Mouse (Mus musculus) liver, embryonic 13.5 days (tissue): ENCODE results near the gene Hcfc1. TPM values are rescaled to one million over a fixed set of nuclear protein-coding genes. Genes with fewer than 3 reads are reported as not detected.
A peak's percentile ranks its signal among the peaks of the same experiment; 100 is the strongest.

Experiments
- ATAC-seq: fragments of 200-750 bp; cut with Nextera tagmentation; 2 replicates; pipeline ENCODE4 v1.8.0; 2017; ENCODE audit warnings: low read depth, mild to moderate bottlenecking, moderate number of reproducible peaks, moderate library complexity
- DNase-seq: peaks from one replicate; pipeline ENCODE4 v3.0.0; 2022
- H3K27ac ChIP-seq: fragments of 300-500 bp; sonication (generic); 2 replicates; pipeline ENCODE4 v1.5.1; 2015; ENCODE audit warnings: moderate library complexity, mild to moderate bottlenecking, inconsistent platforms
- H3K27me3 ChIP-seq: fragments of 300-500 bp; sonication (generic); 2 replicates; pipeline ENCODE4 v1.6.1; 2015; ENCODE audit warnings: mild to moderate bottlenecking, inconsistent platforms
- H3K36me3 ChIP-seq: fragments of 300-500 bp; sonication (generic); 2 replicates; pipeline ENCODE4 v1.6.1; 2015; ENCODE audit warnings: mild to moderate bottlenecking, inconsistent platforms
- H3K4me1 ChIP-seq: fragments of 300-500 bp; sonication (generic); replicated peaks from 2 replicates; pipeline ENCODE4 v1.6.1; 2015; ENCODE audit warnings: inconsistent platforms
- H3K4me2 ChIP-seq: fragments of 300-500 bp; sonication (generic); 2 replicates; pipeline ENCODE4 v1.6.1; 2015; ENCODE audit warnings: inconsistent platforms, mild to moderate bottlenecking, moderate library complexity
- H3K4me3 ChIP-seq: fragments of 300-500 bp; sonication (generic); replicated peaks from 2 replicates; pipeline ENCODE4 v1.5.1; 2015; ENCODE audit warnings: mild to moderate bottlenecking, inconsistent platforms
- H3K9ac ChIP-seq: fragments of 300-500 bp; sonication (generic); 2 replicates; pipeline ENCODE4 v1.6.1; 2015; ENCODE audit warnings: mild to moderate bottlenecking, inconsistent platforms
- H3K9me3 ChIP-seq: fragments of 300-500 bp; sonication (generic); replicated peaks from 2 replicates; pipeline ENCODE4 v1.6.1; 2016; ENCODE audit warnings: inconsistent platforms
- WGBS: fragments of 180-500 bp; shearing (Covaris S2); methylation state at CpG from one replicate; pipeline ENCODE4 v1.1.7; 2015; ENCODE audit not compliant: insufficient replicate concordance; 5-methylcytosine and 5-hydroxymethylcytosine counted together
- polyA plus RNA-seq: library from polyadenylated mRNA; unstranded; fragments of >200 nt; fragmentation: Nextera tagmentation; extraction: Ambion mirVana; gene quantifications from 2 replicates; pipeline ENCODE4 v1.2.1, GENCODE M21; 2015

Hcfc1 gene
- polyA plus RNA-seq, 1 experiment from 2014 or later, result 34.9 TPM

- H3K9me3 ChIP-seq, result no peaks in the 10 kb centered on the region
- DNase-seq (peak; percentile 45), ATAC-seq (peak; percentile 60)
- peaks cover 31% of the 10 kb centered on the region for H3K4me1 ChIP-seq
- no peaks in the 10 kb centered on the region for H3K36me3 ChIP-seq
- no peaks in the 10 kb centered on the region for H3K27me3 ChIP-seq
- 29% methylated on average over 2 of the region's 2 CpGs for WGBS
- peak overlapping the region; percentile 55 for H3K4me2 ChIP-seq
- peak overlapping the region; percentile 61 for H3K9ac ChIP-seq
- peak overlapping the region; percentile 98 for H3K27ac ChIP-seq
- H3K4me3 ChIP-seq, result no peak overlapping the region
Measured at GRCm38 (mm10) chrX:73969729-73970128, 3.6 kb upstream of the Hcfc1 start.

- peak; percentile 28 for DNase-seq
- Histone ChIP-seq H3K27ac (peak overlapping the region; percentile 98), H3K4me3 (no peak overlapping the region), H3K27me3 (no peaks in the 10 kb centered on the region), H3K4me1 (peaks cover 36% of the 10 kb centered on the region), H3K36me3 (peaks cover 5% of the 10 kb centered on the region), H3K9me3 (no peaks in the 10 kb centered on the region), H3K4me2 (peak overlapping the region; percentile 55), H3K9ac (peak overlapping the region; percentile 61)
- 30% methylated on average over 1 of the region's 1 CpGs for WGBS
- peak; percentile 39 for ATAC-seq
Measured at GRCm38 (mm10) chrX:73969167-73969566, 3.0 kb upstream of the Hcfc1 start.

DNA sequence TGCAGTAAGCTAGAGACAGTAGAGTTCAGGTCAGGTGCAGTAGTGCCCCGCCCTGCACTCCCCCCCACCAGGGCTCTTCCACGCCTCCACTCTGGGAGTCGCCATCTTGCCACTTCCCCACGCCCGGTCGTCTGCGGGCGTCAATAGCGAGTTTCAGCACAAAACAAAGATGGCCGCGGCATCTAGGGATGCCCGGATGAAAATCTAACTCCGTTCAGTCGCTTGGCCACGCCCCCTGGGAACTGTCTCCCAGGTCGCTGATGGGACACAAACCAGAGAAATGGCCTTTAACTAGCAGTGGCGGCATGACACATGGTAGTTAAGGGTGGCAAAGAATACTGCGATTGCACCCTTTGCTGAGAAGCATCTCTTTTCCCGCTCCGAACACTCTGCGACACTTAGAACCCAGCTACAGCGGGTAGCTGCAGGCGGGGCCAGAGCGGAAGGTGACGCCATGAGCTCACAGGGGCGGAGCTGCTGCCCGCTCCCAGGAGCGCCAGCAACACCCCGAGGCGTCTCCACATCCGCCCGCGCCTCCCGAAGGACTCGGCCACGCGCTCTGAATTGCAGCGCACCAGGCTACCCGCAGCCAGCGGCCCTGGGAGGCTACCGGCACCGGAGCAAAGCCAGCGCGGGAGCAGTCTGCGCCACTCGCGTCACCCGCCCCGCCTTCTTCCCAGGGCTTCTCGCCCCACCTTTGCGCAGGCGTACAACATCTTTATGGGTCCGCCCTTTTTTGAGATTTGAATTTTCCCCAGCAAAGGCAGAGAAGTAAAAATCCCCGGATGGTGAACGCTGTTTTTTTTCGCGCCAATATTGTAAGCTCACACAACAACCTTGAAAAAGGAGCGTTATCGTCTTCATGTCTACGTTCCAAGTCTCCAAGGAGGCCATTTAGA lies 1.3 kb upstream of the Hcfc1 start:
- peak overlapping the region; percentile 98 for H3K27ac ChIP-seq
- H3K9ac ChIP-seq, result peak overlapping the region; percentile 88
- peak overlapping the region; percentile 83 for H3K4me3 ChIP-seq
- H3K36me3 ChIP-seq, result peaks cover 22% of the 10 kb centered on the region
- ATAC-seq (peak; percentile 72), DNase-seq (peak; percentile 83)
- H3K4me1 ChIP-seq, result peaks cover 50% of the 10 kb centered on the region
- H3K27me3 ChIP-seq, result no peaks in the 10 kb centered on the region
- H3K4me2 ChIP-seq, result peak overlapping the region; percentile 85
- H3K9me3 ChIP-seq, result no peaks in the 10 kb centered on the region
- WGBS, result 9% methylated on average over 60 of the region's 60 CpGs

DNA sequence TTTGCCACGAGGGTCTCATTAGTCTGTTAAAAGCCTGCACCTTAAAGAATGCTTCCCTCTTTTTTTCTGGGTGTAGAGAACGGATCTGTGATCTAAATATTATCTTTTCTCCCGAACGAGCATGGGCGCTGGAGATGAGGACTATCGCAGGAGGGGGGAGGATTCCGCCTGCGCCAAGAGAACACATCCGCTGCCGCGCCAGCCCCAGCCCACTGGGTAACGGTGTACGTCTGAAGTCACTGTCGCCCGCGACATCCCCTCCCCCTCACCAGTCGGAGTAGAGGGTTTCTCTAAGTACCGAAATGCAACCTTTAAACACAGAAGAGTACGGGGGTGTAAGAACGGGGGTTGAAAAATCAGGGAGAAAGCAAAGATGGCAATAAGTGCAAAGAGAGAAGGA lies 850 bp downstream of the Hcfc1 start:
- H3K4me2 ChIP-seq, result peak overlapping the region; percentile 85
- peaks cover 43% of the 10 kb centered on the region for H3K36me3 ChIP-seq
- peak overlapping the region; percentile 88 for H3K9ac ChIP-seq
- H3K27me3 ChIP-seq, result no peaks in the 10 kb centered on the region
- H3K27ac ChIP-seq, result peak overlapping the region; percentile 98
- no peaks in the 10 kb centered on the region for H3K9me3 ChIP-seq
- DNase-seq (peak; percentile 40), ATAC-seq (no peak)
- 16% methylated on average over 20 of the region's 20 CpGs for WGBS
- H3K4me1 ChIP-seq, result peaks cover 49% of the 10 kb centered on the region
- H3K4me3 ChIP-seq, result peak overlapping the region; percentile 83

DNA sequence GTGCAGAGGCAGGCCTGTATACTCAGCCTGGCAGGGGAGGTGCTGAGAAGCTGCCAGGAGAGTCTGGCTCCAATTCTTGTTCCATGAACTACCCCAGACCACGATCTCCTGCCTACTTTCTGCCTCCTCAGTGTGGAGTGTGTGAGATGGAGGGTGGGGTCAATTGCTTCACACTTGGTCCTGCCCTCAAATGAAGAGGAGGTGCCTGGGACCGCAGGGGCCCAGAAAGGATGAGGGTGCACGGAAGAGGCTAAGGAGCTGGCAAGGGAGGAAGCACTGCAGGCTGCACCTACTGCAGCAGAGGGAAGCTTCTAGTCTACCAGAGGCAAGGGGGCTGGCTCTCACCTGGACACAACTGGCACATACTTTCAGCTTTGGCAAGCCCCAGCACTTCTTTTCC lies 1.8 kb downstream of the Hcfc1 start:
- H3K9ac ChIP-seq, result peak overlapping the region; percentile 88
- DNase-seq (peak; percentile 34), ATAC-seq (peak; percentile 60)
- H3K27ac ChIP-seq, result peak overlapping the region; percentile 98
- peak overlapping the region; percentile 83 for H3K4me3 ChIP-seq
- 28% methylated on average over 3 of the region's 3 CpGs for WGBS
- H3K9me3 ChIP-seq, result no peaks in the 10 kb centered on the region
- peaks cover 46% of the 10 kb centered on the region for H3K4me1 ChIP-seq
- H3K4me2 ChIP-seq, result peak overlapping the region; percentile 85
- peaks cover 53% of the 10 kb centered on the region for H3K36me3 ChIP-seq
- no peaks in the 10 kb centered on the region for H3K27me3 ChIP-seq

- Histone ChIP-seq H3K36me3 (peaks cover 100% of the 10 kb centered on the region), H3K4me2 (no peak overlapping the region), H3K9me3 (no peaks in the 10 kb centered on the region), H3K4me1 (no peaks in the 10 kb centered on the region; the same call in 1 of the 2 replicates), H3K9ac (no peak overlapping the region), H3K27ac (no peak overlapping the region), H3K27me3 (no peaks in the 10 kb centered on the region), H3K4me3 (no peak overlapping the region)
- DNase-seq (no peak), ATAC-seq (no peak)
- 84% methylated on average over 6 of the region's 6 CpGs for WGBS
Measured at GRCm38 (mm10) chrX:73954988-73955387, 11.2 kb downstream of the Hcfc1 start.

DNA sequence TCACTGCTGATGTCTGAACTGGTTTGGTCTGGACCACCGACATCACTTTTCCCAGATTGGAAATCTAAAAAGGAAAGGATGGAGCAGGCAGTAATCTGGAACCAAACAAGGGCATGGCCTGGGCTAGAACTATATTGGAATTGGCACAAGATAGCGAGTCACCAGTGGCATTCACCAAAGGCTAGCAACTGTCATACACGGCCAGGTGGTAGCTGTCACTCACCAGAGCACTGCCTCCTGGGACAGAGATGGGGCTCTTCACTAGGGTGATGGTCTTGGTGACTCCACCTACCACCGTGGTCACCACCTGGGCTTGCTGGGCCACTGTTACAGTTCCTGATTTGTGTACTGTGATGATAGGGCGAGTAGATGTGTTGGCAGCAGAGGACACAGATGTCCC lies 13.6 kb downstream of the Hcfc1 start:
- H3K4me1 ChIP-seq, result no peaks in the 10 kb centered on the region
- H3K4me2 ChIP-seq, result no peak overlapping the region

GRCm38 (mm10) chrX:73949341-73949740 lies 16.8 kb downstream of the Hcfc1 start:
- Histone ChIP-seq H3K9ac (no peak overlapping the region), H3K36me3 (peaks cover 100% of the 10 kb centered on the region), H3K4me1 (no peaks in the 10 kb centered on the region), H3K4me2 (no peak overlapping the region), H3K4me3 (no peak overlapping the region), H3K27ac (no peak overlapping the region), H3K27me3 (no peaks in the 10 kb centered on the region), H3K9me3 (no peaks in the 10 kb centered on the region)
- WGBS, result 84% methylated on average over 10 of the region's 10 CpGs
- DNase-seq (no peak), ATAC-seq (no peak)

More for the DNA sequence above, 13.6 kb downstream of the Hcfc1 start:
- Histone ChIP-seq H3K4me3 (no peak overlapping the region), H3K9ac (no peak overlapping the region), H3K36me3 (peaks cover 100% of the 10 kb centered on the region), H3K27me3 (no peaks in the 10 kb centered on the region), H3K27ac (no peak overlapping the region), H3K9me3 (no peaks in the 10 kb centered on the region)
- ATAC-seq, result no peak
- WGBS, result 70% methylated on average over 5 of the region's 5 CpGs
- no peak for DNase-seq

- H3K9ac ChIP-seq, result no peak overlapping the region
- no peak overlapping the region for H3K4me2 ChIP-seq
- H3K27me3 ChIP-seq, result no peaks in the 10 kb centered on the region
- no peaks in the 10 kb centered on the region for H3K9me3 ChIP-seq
- DNase-seq (peak; percentile 28), ATAC-seq (peak; percentile 41)
- no peak overlapping the region for H3K27ac ChIP-seq
- no peak overlapping the region for H3K4me3 ChIP-seq
- H3K4me1 ChIP-seq, result no peaks in the 10 kb centered on the region
- peaks cover 100% of the 10 kb centered on the region for H3K36me3 ChIP-seq
- WGBS, result 30% methylated on average over 4 of the region's 4 CpGs
Measured at GRCm38 (mm10) chrX:73948647-73949046, 17.5 kb downstream of the Hcfc1 start.

DNA sequence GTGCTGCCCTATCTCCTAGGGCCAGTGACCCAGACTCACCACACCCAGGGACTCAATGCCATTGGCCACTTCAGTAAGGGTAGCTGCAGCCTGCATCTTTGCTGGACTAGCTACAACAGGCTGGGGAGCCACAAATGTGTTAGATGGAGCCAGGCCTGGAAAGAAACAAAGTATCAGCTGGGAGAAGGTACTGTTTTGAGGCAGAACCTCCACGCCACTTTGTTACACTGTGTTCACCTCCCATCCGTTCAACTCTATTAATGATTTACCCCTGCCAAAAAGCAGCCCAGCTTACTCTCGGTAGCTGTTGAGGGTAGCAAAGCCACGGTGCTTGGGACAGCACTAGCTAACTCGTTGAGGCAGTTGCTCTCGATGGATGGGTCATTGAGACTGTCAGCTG lies 19.3 kb downstream of the Hcfc1 start:
- no peak overlapping the region for H3K9ac ChIP-seq
- peaks cover 100% of the 10 kb centered on the region for H3K36me3 ChIP-seq
- no peak overlapping the region for H3K4me2 ChIP-seq
- DNase-seq (no peak), ATAC-seq (peak; percentile 24; the same call in 1 of the 2 replicates)
- H3K27me3 ChIP-seq, result no peaks in the 10 kb centered on the region
- H3K4me1 ChIP-seq, result no peaks in the 10 kb centered on the region
- H3K27ac ChIP-seq, result no peak overlapping the region
- H3K4me3 ChIP-seq, result no peak overlapping the region
- WGBS, result 67% methylated on average over 6 of the region's 6 CpGs
- H3K9me3 ChIP-seq, result no peaks in the 10 kb centered on the region

DNA sequence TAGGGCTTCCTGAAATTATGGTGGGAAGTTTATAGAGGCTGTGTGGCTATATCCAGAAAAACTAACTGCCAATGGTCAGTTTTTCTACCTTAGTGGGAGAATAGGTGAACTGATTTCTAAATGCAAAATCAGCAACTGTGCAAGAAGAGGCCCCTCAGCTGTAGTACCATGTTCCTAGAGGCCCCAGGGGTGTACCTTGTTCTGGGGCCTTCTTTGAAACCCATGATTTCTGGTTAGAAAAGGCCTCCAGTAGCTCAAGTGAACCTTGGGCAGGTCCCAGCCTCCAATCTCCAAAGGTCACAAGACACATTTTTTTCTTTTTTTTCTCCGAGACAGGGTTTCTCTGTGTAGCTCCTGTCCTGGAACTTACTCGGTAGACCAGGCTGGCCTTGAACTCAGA lies 23.9 kb downstream of the Hcfc1 start:
- no peaks in the 10 kb centered on the region for H3K9me3 ChIP-seq
- no peak overlapping the region for H3K4me3 ChIP-seq
- peaks cover 61% of the 10 kb centered on the region for H3K36me3 ChIP-seq
- 69% methylated on average over 2 of the region's 2 CpGs for WGBS
- H3K4me1 ChIP-seq, result no peaks in the 10 kb centered on the region
- no peak for DNase-seq
- no peak overlapping the region for H3K9ac ChIP-seq
- no peaks in the 10 kb centered on the region for H3K27me3 ChIP-seq
- no peak overlapping the region for H3K27ac ChIP-seq
- no peak for ATAC-seq
- no peak overlapping the region for H3K4me2 ChIP-seq

GRCm38 (mm10) chrX:73941860-73942259 lies 24.3 kb downstream of the Hcfc1 start:
- DNase-seq (no peak), ATAC-seq (no peak)
- Histone ChIP-seq H3K36me3 (peaks cover 57% of the 10 kb centered on the region), H3K27ac (no peak overlapping the region), H3K9ac (no peak overlapping the region), H3K4me2 (no peak overlapping the region), H3K27me3 (no peaks in the 10 kb centered on the region), H3K4me1 (no peaks in the 10 kb centered on the region), H3K9me3 (no peaks in the 10 kb centered on the region), H3K4me3 (no peak overlapping the region)
- WGBS, result 44% methylated on average over 2 of the region's 2 CpGs
